Mouse (Mus musculus): ENCODE measurements around the gene Hcrtr1. TPM values are rescaled to one million over a fixed set of nuclear protein-coding genes. Genes with fewer than 3 reads are reported as not detected.

Hcrtr1 gene
- polyA plus RNA-seq, 1 experiment from 2014 or later: 0.10 TPM

DNA sequence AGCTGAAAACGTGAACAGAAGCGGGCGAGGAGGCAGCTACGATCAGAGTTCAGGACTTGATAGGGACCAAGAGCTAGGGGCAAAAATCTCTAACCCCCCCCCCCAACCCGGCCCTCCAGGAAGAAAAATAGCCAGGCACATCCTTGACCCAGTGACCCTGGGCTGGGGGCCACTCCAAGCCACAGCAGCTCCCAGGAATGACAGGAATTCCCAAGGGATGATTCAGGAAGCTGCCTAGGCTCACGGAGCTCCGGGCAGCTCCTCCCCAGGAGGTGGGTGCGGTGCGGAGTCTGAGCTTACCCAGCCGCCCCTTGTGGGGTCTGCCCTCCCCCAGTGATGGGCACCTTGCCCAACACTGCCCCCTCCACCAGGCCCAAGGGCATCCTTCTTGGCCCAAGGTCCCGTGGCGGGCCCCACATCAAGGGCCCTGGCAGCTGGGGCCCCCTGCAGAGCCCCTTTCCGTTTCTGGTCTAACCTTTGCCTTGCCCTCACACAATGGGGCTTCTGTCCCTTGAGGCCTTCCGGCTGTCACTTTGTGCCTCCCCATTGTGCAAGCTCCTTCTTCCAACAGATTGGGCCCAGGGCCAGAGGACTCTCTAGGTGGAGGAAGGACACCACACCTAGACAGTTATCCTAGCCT lies 36.0 kb upstream of the Hcrtr1 start, which contains the start of gene Tinagl1:
Gene Tinagl1 (minus strand): TSS at position 51 of the 640 bp plus-strand sequence.
- WGBS: 6% methylated on average over 14 of the region's 14 CpGs
- ATAC-seq (ENCODE audit: insufficient number of reproducible peaks, low FRiP score, low TSS enrichment, low read depth): no peak
- H3K9ac ChIP-seq: no peak within 1 kb of the TSS

DNA sequence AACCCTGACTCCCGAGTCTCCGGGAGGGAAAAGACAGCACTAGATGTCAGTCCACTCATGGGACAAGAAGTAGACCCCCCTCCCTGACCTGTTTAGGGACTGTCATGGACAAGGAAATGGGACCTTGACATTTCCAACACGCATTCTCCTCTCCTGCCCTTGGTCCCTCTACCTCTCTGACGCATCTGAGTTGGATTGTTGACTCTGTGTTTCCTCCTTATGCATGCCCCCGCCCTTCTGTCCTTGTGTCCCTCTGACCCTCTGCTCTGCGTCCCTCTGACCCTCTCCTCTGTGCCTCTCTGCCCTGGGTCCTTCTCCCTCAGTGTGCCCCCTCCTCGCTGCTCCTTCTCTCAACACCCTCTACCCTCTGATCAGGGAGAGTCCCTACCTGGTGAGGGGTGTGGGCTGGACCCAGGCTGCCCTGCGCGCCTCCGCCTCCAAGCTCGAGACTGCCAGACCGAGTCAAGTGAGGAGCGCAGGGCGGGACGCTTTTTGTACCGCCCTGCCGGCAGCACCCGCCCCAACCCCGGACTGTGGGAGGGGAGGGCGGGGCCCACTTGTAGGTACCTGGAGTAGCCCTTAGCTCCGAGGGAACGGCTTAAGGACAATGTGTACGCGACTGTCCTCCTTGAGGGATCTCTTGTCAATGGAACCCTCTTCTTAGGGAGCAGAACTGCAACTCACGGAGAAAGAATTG lies 35.3 kb upstream of the Hcrtr1 start:
- H3K27ac ChIP-seq: no peak overlapping the region
- H3K36me3 ChIP-seq: no peaks in the 10 kb centered on the region
- no peak overlapping the region for H3K9ac ChIP-seq
- peak overlapping the region; percentile 51 for H3K4me2 ChIP-seq
- H3K27me3 ChIP-seq: peaks cover 24% of the 10 kb centered on the region
- H3K9me3 ChIP-seq: no peaks in the 10 kb centered on the region
- no peak for ATAC-seq (ENCODE audit: insufficient number of reproducible peaks, low FRiP score, low TSS enrichment, low read depth)
- WGBS: 2% methylated on average over 25 of the region's 25 CpGs
- H3K4me1 ChIP-seq: peaks cover 61% of the 10 kb centered on the region
- H3K4me3 ChIP-seq: peak overlapping the region; percentile 22

More for the DNA sequence above, 36.0 kb upstream of the Hcrtr1 start, which contains the start of gene Tinagl1:
- Histone ChIP-seq H3K27me3 (peaks cover 24% of the 10 kb centered on the region), H3K4me2 (peak within 1 kb of the TSS; percentile 51), H3K36me3 (no peaks in the 10 kb centered on the region), H3K4me1 (peaks cover 62% of the 10 kb centered on the region), H3K27ac (no peak within 1 kb of the TSS), H3K4me3 (peak within 1 kb of the TSS; percentile 22), H3K9me3 (no peaks in the 10 kb centered on the region)

DNA sequence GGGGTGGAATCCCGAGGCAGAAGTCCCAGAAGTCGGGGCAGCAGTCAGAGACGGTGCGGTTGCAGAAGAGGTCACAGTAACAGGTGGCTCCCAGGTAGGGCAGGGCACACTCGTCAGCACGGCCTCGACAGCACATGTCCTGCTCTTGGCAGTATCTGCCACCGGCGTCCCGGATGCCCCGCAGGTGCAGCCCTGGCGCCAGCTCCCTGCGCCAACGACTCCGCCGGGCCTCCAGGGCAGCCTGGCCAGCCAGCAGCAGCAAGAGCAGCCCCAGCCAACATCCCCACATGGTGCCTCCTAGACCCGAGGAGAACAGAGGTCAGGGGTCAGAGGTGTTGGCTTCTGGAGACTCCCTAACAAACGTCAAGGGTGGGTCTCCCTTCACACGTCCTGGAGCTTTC lies 34.8 kb upstream of the Hcrtr1 start:
- Histone ChIP-seq H3K27ac (no peak overlapping the region), H3K4me1 (peaks cover 65% of the 10 kb centered on the region), H3K4me3 (peak overlapping the region; percentile 22), H3K36me3 (no peaks in the 10 kb centered on the region), H3K4me2 (peak overlapping the region; percentile 51), H3K27me3 (peaks cover 24% of the 10 kb centered on the region), H3K9me3 (no peaks in the 10 kb centered on the region), H3K9ac (no peak overlapping the region)
- ATAC-seq (ENCODE audit: insufficient number of reproducible peaks, low FRiP score, low TSS enrichment, low read depth): no peak
- 36% methylated on average over 19 of the region's 19 CpGs for WGBS

DNA sequence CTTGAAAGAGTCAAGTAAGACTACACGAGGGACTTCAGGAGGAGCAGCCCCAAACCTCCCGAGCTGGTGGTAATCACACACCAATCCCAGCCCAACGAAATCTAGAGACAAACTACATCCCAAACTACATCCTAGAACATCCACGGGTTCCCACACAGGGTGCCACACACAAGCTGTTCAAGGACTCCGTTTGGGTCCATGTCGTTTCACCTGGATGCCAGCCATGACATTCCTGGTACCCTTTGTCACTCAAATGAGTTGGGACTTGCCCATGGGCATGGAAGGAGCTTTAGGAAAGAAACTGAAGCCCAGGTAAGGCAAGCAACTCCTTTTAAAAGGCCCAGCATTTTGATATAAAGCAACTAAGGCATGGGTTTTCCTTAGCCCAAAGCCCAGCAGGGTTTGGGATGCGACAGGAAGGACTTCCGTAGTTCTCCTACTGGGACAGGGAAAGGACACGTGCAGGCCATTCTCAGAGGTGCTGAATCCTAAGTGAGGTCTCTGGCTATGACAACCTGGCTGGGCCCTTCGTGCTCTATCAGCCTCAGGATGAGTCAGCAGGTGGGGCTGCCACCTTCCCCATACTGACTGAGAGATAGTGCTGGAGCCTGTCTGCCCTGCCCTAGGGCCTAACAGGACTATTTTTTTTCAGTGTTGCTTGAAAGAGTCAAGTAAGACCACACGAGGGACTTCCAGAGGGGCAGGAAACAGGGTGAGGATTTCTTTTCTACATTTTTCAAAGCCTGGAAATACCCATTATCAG lies 34.1 kb upstream of the Hcrtr1 start:
- Histone ChIP-seq H3K4me2 (0 out of 2 replicates have a peak overlapping the region, but pooled peaks have one; percentile 51), H3K4me1 (peaks cover 72% of the 10 kb centered on the region), H3K9ac (no peak overlapping the region), H3K27me3 (peaks cover 24% of the 10 kb centered on the region), H3K4me3 (peak overlapping the region; percentile 22; the same call in 1 of the 2 replicates), H3K36me3 (no peaks in the 10 kb centered on the region), H3K27ac (no peak overlapping the region), H3K9me3 (no peaks in the 10 kb centered on the region)
- WGBS: 56% methylated on average over 11 of the region's 11 CpGs
- ATAC-seq (ENCODE audit: insufficient number of reproducible peaks, low FRiP score, low TSS enrichment, low read depth): no peak

DNA sequence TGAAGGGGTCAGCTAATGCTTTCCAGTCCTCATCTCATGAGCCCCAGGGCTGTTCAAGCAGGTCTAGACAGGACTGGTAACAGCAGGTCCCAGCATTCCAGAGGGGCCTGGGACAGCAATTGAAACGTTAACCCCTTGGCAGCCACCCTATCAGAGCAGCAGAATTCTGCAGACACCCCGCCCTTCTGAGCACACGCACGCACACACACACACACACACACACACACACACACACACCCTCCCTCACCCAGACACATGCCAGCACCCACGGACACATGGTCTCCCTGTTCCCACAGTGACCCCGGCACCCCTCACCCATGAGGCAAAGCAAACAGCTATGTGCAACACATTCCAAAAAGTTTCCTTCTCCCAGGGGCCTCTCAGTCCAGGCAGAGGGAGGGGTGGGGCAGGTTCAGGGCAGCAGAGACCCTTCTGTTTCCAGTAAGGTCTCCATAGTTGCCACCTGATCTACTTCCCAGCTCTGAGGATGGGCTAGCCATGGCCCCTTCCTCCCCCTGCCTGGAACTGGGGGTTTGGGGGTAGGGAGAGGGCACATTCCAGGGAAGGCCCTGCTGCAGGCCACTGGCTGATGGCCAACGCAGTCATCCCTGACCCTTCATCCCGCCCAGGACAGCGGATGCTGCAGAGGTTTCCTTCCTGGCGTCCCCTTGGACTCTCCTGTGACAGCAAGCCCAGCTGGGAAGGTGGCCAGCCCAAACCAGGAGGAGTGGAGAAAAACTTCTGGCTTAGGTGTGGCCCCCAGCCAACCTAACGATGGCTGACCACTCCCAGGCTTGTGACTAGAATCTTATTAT lies 33.0 kb upstream of the Hcrtr1 start:
- no peak overlapping the region for H3K27ac ChIP-seq
- 0 out of 2 replicates have a peak overlapping the region, but pooled peaks have one; percentile 0 for H3K4me2 ChIP-seq
- no peak overlapping the region for H3K9ac ChIP-seq
- peaks cover 75% of the 10 kb centered on the region for H3K4me1 ChIP-seq
- no peaks in the 10 kb centered on the region for H3K9me3 ChIP-seq
- H3K36me3 ChIP-seq: no peaks in the 10 kb centered on the region
- ATAC-seq (ENCODE audit: insufficient number of reproducible peaks, low FRiP score, low TSS enrichment, low read depth): no peak
- WGBS: 28% methylated on average over 11 of the region's 11 CpGs
- peaks cover 24% of the 10 kb centered on the region for H3K27me3 ChIP-seq
- no peak overlapping the region for H3K4me3 ChIP-seq

DNA sequence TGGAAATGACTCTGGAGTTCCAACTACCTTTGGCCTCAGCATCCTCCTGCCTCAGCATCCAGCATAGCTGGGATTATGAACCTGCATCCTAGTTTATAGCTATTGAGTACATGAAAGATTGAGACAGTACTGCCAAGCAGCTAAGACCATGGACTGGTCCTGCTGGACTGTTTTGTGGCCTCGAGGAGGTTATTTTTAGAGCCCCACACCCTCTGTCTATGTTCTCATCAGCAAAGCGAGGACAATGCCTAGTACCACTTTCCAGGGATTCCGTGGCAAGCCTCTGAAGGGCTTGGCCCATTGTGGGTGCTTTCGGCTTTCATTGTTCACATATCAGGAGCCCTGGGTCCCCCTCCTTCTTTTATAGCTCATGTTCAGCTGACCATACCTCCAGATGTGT lies 31.2 kb upstream of the Hcrtr1 start:
- no peak for ATAC-seq (ENCODE audit: insufficient number of reproducible peaks, low FRiP score, low TSS enrichment, low read depth)
- 83% methylated on average over 4 of the region's 4 CpGs for WGBS
- peaks cover 19% of the 10 kb centered on the region for H3K27me3 ChIP-seq
- no peaks in the 10 kb centered on the region for H3K9me3 ChIP-seq
- H3K4me2 ChIP-seq: no peak overlapping the region
- H3K27ac ChIP-seq: no peak overlapping the region
- no peaks in the 10 kb centered on the region for H3K36me3 ChIP-seq
- H3K4me1 ChIP-seq: peaks cover 74% of the 10 kb centered on the region
- H3K9ac ChIP-seq: no peak overlapping the region
- H3K4me3 ChIP-seq: no peak overlapping the region

DNA sequence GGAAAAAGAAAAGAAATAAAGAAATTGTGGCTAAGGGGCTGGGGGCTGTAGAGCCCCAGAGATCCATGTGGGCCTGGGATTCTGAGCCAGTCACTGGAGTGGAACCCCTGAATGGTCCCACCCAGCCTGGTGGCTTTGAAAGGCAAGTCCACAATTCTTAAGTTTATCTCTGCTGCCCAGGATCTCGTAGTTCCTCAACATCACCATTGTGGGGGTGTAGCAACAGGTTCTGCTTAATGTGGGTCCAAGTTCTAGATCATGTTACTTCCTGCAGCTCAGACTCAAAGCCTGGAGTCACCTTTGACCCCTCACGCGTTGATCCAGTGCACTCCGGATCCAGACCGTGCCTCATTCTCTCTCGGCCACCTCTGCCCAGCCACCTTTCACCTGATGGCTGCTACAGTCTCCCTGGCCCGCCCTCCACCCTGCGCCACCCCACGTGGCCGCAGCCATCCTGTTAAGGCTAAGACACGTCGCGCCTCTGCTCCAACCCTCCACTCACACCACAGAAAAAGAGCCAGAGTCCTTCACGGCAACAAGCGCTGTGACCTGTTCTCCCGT lies 30.3 kb upstream of the Hcrtr1 start:
- no peaks in the 10 kb centered on the region for H3K9me3 ChIP-seq
- H3K9ac ChIP-seq: no peak overlapping the region
- WGBS: 77% methylated on average over 16 of the region's 16 CpGs
- H3K4me3 ChIP-seq: no peak overlapping the region
- H3K4me1 ChIP-seq: peaks cover 65% of the 10 kb centered on the region
- H3K36me3 ChIP-seq: no peaks in the 10 kb centered on the region
- no peak overlapping the region for H3K27ac ChIP-seq
- no peak for ATAC-seq (ENCODE audit: insufficient number of reproducible peaks, low FRiP score, low TSS enrichment, low read depth)
- H3K27me3 ChIP-seq: peaks cover 13% of the 10 kb centered on the region
- no peak overlapping the region for H3K4me2 ChIP-seq

DNA sequence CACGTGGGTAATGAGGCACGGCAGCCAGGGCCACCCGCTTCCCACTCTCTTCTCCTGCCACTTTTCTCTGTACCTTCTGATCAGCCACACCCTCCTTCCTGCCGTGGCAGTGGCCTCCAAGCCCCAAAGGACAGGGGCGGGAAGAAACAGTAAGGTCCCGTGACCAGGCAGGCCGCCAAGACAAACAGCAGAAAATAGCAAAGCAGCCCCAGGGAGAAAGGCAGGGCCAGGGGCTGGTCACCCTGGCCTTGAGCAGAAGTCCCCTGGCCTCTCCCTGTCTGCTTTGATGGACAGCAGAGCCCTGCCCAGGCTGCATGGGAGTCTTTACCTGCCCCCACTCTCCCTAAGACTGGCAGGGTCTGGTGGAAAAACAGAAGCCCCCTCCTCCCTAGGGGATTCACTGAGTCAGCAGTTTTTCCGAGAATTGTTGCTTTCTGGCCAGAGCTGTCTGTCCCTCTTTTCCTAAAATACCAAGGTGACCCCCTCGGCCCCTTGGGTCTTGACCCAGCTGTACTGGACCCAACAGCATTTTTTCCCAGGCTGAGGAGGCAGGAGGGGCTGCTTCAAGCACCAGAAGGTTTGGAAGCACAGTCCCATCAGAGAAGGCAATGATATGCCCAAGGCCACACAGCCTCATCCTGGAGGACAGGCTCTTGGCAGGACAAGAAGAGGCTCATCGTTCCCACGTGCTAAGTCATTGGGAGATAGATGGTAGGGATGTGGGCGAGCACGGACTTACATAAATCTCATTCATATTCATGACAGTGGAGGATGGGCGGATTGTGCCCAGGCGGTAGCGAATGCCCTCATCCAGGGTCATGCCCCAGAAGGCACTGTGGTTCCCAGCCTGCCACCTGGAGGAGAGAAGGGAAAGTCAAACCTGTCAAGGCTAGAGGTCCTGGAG lies 29.4 kb upstream of the Hcrtr1 start:
- no peak for ATAC-seq (ENCODE audit: insufficient number of reproducible peaks, low FRiP score, low TSS enrichment, low read depth)
- H3K4me2 ChIP-seq: peak overlapping the region; percentile 31; the same call in 1 of the 2 replicates
- H3K9me3 ChIP-seq: no peaks in the 10 kb centered on the region
- no peak overlapping the region for H3K4me3 ChIP-seq
- peaks cover 61% of the 10 kb centered on the region for H3K4me1 ChIP-seq
- H3K9ac ChIP-seq: no peak overlapping the region
- H3K27ac ChIP-seq: peak overlapping the region; percentile 18
- WGBS: 43% methylated on average over 16 of the region's 16 CpGs
- H3K36me3 ChIP-seq: no peaks in the 10 kb centered on the region
- H3K27me3 ChIP-seq: peaks cover 4% of the 10 kb centered on the region

DNA sequence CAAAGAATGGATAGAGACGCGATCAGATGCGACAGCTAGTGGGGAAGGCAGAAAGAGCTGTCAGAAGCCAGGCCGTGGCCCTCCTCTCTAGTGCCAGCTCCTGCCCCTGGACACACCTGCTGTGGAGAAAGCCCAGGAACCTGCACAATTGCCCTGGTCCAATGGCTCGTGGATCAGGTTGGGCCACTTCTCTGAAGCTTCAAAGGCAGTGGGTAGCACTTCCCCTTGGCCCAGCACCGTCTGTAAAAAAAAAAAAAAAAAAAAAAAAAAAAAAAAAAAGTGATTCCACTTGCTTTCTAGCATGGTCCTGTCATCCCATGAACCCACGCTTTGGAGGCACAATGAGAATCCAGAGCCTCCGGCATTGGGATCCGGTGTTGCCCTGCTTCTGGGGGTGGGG lies 28.7 kb upstream of the Hcrtr1 start:
- Histone ChIP-seq H3K9me3 (no peaks in the 10 kb centered on the region), H3K9ac (no peak overlapping the region), H3K27me3 (no peaks in the 10 kb centered on the region), H3K4me1 (peaks cover 63% of the 10 kb centered on the region), H3K4me2 (peak overlapping the region; percentile 31; the same call in 1 of the 2 replicates), H3K4me3 (no peak overlapping the region), H3K27ac (peak overlapping the region; percentile 18; the same call in 1 of the 2 replicates), H3K36me3 (no peaks in the 10 kb centered on the region)
- ATAC-seq (ENCODE audit: insufficient number of reproducible peaks, low FRiP score, low TSS enrichment, low read depth): no peak
- WGBS: 45% methylated on average over 9 of the region's 9 CpGs

DNA sequence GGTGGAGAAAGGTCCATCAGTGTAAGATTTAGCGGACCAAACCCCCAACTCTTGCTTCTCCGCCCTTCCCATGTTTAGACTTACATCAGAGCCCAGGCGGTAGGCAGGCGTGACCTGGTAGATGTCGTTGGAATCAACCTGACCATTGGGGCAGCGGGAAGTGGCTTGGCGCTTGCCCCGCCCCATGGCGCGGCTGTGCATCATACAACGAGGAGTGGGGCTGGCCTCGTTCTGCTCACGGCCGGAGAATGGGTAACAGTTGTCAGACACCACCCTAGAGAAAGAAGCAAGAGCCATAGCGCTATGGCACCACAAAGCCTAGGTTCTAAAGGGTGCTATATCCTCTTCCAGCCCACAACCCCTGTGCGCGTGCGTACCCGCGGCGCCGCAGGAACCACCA lies 28.2 kb upstream of the Hcrtr1 start:
- 55% methylated on average over 22 of the region's 22 CpGs for WGBS
- Histone ChIP-seq H3K4me3 (no peak overlapping the region), H3K4me2 (peak overlapping the region; percentile 20; the same call in 1 of the 2 replicates), H3K36me3 (no peaks in the 10 kb centered on the region), H3K4me1 (peaks cover 62% of the 10 kb centered on the region), H3K9ac (no peak overlapping the region), H3K27me3 (no peaks in the 10 kb centered on the region), H3K9me3 (no peaks in the 10 kb centered on the region), H3K27ac (no peak overlapping the region)
- ATAC-seq (ENCODE audit: insufficient number of reproducible peaks, low FRiP score, low TSS enrichment, low read depth): no peak
